Mouse (Mus musculus): Measurements from ENCODE around the gene Actr1a. TPM values are rescaled to one million over a fixed set of nuclear protein-coding genes. Genes with fewer than 3 reads are reported as not detected.
A peak's percentile ranks its signal among the peaks of the same experiment; 100 is the strongest.

The Actr1a gene
- total and polyA plus RNA-seq, 2 experiments from 2014 or later: 295 to 321 TPM

DNA sequence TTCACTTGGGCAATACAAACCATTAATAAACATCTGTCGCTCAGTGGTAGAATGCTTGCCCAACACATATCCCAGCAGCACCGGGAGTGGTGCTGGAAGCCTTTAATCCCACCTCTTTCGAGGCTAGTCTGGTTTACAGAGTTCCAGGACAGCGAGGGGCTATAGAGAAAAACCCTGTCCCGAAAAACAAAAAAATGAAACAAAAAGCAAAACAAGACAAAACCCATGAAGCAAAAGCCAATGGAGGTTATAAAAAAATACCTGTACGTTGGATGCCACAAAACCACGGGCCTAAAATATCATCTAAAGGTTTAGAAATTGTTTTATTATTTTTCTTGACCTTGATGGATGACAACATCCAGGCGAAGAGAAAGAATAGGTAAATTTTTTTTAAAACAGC lies 561 bp upstream of the Actr1a start:
- no peak for TF ChIP-seq CTCF (IDR thresholded peaks at IDR 0.05; ENCODE audit: low read depth)
- Histone ChIP-seq H3K27me3 (ENCODE audit: insufficient read depth, low read length) (no peaks in the 10 kb centered on the region), H3K9me3 (ENCODE audit: low read length) (no peaks in the 10 kb centered on the region), H3K4me3 (ENCODE audit: low read length) (peak overlapping the region; percentile 74), H3K27ac (peak overlapping the region; percentile 92; the same call in 1 of the 2 replicates), H3K4me1 (ENCODE audit: insufficient read depth, low read length) (peaks cover 35% of the 10 kb centered on the region), H3K4me2 (ENCODE audit: low read depth, low read length) (peak overlapping the region; percentile 96), H3K9ac (replicated peaks; ENCODE audit: low read length) (no peak overlapping the region), H3K36me3 (ENCODE audit: insufficient read depth, low read length) (no peaks in the 10 kb centered on the region)
- 14% methylated on average over 8 of the region's 8 CpGs for WGBS
- DNase-seq (ENCODE audit: low spot score) (no peak), ATAC-seq (no peak)

DNA sequence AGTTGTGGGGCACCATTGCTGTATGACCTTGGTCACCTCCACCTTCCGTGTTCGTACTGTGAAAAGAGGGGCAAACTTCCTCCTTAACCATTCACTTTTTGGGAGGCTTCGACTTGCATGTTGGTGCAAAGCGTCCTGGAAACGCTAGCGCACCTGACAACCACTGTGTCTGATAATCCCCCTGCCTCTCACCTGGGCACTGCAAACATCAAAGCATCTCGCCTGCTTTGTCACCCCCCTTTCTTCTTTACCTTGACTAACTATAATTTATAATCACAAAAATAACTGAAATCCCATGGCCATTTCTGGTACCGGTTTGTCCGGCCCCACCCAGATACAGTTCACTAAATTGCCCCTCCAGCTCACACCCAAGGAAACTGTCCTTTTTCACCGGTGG lies 838 bp downstream of the Actr1a start:
- DNase-seq (ENCODE audit: low spot score): no peak
- no peak for TF ChIP-seq CTCF (IDR thresholded peaks at IDR 0.05; ENCODE audit: low read depth)
- H3K27me3 ChIP-seq (ENCODE audit: insufficient read depth, low read length): no peaks in the 10 kb centered on the region
- H3K27ac ChIP-seq: no peak overlapping the region
- H3K9me3 ChIP-seq (ENCODE audit: low read length): no peaks in the 10 kb centered on the region
- peak overlapping the region; percentile 74 for H3K4me3 ChIP-seq (ENCODE audit: low read length)
- no peaks in the 10 kb centered on the region for H3K36me3 ChIP-seq (ENCODE audit: insufficient read depth, low read length)
- peak overlapping the region; percentile 96 for H3K4me2 ChIP-seq (ENCODE audit: low read depth, low read length)
- peaks cover 35% of the 10 kb centered on the region for H3K4me1 ChIP-seq (ENCODE audit: insufficient read depth, low read length)
- H3K9ac ChIP-seq (replicated peaks; ENCODE audit: low read length): peak overlapping the region; percentile 75
- no peak for ATAC-seq
- WGBS: 4% methylated on average over 10 of the region's 10 CpGs

DNA sequence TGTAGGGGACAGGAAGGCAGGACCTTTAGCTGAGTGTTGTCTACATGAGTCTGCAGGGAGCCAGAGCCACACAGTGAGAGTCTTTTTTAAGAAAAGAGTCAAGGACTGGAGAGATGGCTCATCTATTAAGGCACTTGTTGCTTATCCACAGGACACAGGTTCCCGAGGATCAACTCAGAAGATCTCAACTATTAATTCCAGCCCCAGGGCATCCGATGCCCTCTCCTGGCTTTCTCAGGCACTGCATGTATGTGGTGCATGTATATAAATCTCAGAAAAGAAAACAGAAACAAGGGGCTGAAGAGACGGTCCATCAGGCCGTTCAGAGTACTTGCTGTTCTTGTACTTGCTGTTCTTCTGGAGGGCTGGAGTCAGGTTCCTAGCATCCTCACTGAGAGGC lies 3.5 kb downstream of the Actr1a start:
- Histone ChIP-seq H3K9me3 (ENCODE audit: low read length) (no peaks in the 10 kb centered on the region), H3K27me3 (ENCODE audit: insufficient read depth, low read length) (no peaks in the 10 kb centered on the region), H3K36me3 (ENCODE audit: insufficient read depth, low read length) (peaks cover 6% of the 10 kb centered on the region; the same call in 1 of the 2 replicates), H3K9ac (replicated peaks; ENCODE audit: low read length) (no peak overlapping the region), H3K4me3 (ENCODE audit: low read length) (no peak overlapping the region), H3K4me1 (ENCODE audit: insufficient read depth, low read length) (peaks cover 17% of the 10 kb centered on the region), H3K27ac (no peak overlapping the region), H3K4me2 (ENCODE audit: low read depth, low read length) (no peak overlapping the region)
- peak; percentile 67 for TF ChIP-seq CTCF (IDR thresholded peaks at IDR 0.05; ENCODE audit: low read depth)
- WGBS: 33% methylated on average over 4 of the region's 4 CpGs
- DNase-seq (ENCODE audit: low spot score) (peak; percentile 56), ATAC-seq (no peak)

DNA sequence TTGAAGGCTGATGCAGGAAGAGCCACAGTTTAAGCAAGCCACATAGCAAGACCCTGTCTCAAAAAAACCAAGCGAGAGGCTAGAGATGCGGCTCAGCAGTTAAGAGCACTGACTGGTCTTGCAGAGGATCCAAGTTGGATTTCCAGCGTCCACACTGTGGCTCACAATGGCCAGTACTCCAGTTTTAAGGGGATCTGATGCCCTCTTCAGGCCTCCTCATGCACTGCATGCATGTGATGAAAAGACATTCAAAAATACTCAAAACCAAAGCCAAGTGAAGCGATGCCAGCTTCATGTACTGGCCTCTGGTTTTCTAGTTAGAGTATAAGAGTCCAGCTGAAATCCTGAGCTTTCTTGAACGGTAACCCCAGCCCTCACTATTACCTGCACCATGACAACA lies 5.7 kb downstream of the Actr1a start:
- Histone ChIP-seq H3K4me3 (ENCODE audit: low read length) (no peak overlapping the region), H3K4me1 (ENCODE audit: insufficient read depth, low read length) (peaks cover 13% of the 10 kb centered on the region), H3K9ac (replicated peaks; ENCODE audit: low read length) (no peak overlapping the region), H3K27me3 (ENCODE audit: insufficient read depth, low read length) (no peaks in the 10 kb centered on the region), H3K36me3 (ENCODE audit: insufficient read depth, low read length) (peaks cover 17% of the 10 kb centered on the region), H3K9me3 (ENCODE audit: low read length) (no peaks in the 10 kb centered on the region), H3K4me2 (ENCODE audit: low read depth, low read length) (no peak overlapping the region), H3K27ac (no peak overlapping the region)
- TF ChIP-seq CTCF (IDR thresholded peaks at IDR 0.05; ENCODE audit: low read depth): peak; percentile 48
- DNase-seq (ENCODE audit: low spot score) (no peak), ATAC-seq (no peak)
- 82% methylated on average over 5 of the region's 5 CpGs for WGBS

DNA sequence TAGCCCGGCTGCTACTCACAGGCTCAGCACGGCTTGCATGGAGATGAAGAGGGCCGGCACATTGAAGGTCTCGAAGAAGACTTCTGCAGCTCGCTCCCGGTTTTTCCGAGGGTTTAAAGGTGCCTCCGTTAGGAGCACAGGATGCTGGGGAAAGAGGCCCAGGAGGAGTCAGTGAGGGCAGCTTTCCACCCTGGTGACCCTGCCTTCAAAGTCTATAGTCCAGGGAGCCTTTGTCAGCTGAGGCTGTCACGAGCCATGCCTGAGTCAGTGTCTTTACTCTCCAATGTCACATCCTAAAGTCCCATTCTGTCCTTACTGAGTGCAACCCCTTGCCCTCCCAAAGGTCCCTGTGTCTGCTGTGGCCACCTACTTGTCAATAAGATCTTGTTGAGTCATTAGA lies 13.3 kb downstream of the Actr1a start:
- H3K4me3 ChIP-seq (ENCODE audit: low read length): no peak overlapping the region
- 90% methylated on average over 9 of the region's 9 CpGs for WGBS
- no peak overlapping the region for H3K4me2 ChIP-seq (ENCODE audit: low read depth, low read length)
- no peak for TF ChIP-seq CTCF (IDR thresholded peaks at IDR 0.05; ENCODE audit: low read depth)
- no peaks in the 10 kb centered on the region for H3K4me1 ChIP-seq (ENCODE audit: insufficient read depth, low read length)
- no peak for ATAC-seq
- no peaks in the 10 kb centered on the region for H3K27me3 ChIP-seq (ENCODE audit: insufficient read depth, low read length)
- H3K27ac ChIP-seq: no peak overlapping the region
- DNase-seq (ENCODE audit: low spot score): no peak
- H3K9ac ChIP-seq (replicated peaks; ENCODE audit: low read length): no peak overlapping the region
- no peaks in the 10 kb centered on the region for H3K9me3 ChIP-seq (ENCODE audit: low read length)
- peaks cover 83% of the 10 kb centered on the region for H3K36me3 ChIP-seq (ENCODE audit: insufficient read depth, low read length)

DNA sequence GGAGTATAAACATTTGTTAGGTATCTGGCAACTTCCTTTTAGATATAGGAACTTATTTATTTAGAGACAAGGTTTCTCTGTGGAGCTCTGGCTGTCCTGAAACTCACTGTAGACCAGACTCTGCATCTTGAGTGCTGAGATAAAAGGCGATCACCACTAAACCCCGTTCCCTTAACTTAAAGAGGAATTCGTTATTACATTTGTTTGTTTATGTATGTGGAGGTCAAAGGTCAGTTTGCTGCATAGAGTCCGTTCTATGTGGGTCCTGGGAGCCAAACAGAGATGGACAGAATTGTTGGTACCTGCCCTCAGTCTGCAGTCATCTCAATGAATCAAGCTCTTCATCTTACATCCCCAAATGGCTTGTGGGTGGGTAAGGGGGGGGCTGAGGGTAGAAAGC lies 19.7 kb downstream of the Actr1a start:
- 64% methylated on average over 4 of the region's 4 CpGs for WGBS

DNA sequence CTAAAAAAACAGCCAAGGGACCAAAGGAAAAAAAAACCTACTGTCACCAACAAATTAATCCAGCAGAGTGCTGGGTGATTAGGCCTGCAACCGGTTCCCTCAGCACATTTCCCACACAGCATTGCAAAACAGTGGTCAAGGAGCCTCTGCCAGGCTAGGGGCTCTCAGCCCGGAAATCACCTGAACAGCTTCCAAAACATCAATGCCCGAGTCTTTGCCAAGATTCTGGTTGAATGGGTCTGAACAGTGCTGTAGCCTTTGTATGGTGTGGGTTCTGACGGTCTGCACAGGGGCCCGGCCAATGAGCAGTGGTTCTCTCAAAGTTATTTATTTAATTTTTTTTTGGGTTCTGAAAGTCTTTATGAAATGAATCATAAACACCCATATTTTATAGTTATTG lies 20.1 kb downstream of the Actr1a start:
- 30% methylated on average over 5 of the region's 5 CpGs for WGBS
- no peak for TF ChIP-seq CTCF (IDR thresholded peaks at IDR 0.05; ENCODE audit: low read depth)
- no peaks in the 10 kb centered on the region for H3K27me3 ChIP-seq (ENCODE audit: insufficient read depth, low read length)
- H3K9ac ChIP-seq (replicated peaks; ENCODE audit: low read length): no peak overlapping the region
- 0 out of 2 replicates have a peak overlapping the region, but pooled peaks have one; percentile 58 for H3K27ac ChIP-seq
- no peaks in the 10 kb centered on the region for H3K4me1 ChIP-seq (ENCODE audit: insufficient read depth, low read length)
- DNase-seq (ENCODE audit: low spot score): peak; percentile 71
- no peaks in the 10 kb centered on the region for H3K9me3 ChIP-seq (ENCODE audit: low read length)
- no peak overlapping the region for H3K4me3 ChIP-seq (ENCODE audit: low read length)
- ATAC-seq: peak; percentile 55; the same call in 1 of the 2 replicates
- H3K4me2 ChIP-seq (ENCODE audit: low read depth, low read length): no peak overlapping the region
- peaks cover 39% of the 10 kb centered on the region for H3K36me3 ChIP-seq (ENCODE audit: insufficient read depth, low read length)

More for the DNA sequence above, 19.7 kb downstream of the Actr1a start:
- no peaks in the 10 kb centered on the region for H3K27me3 ChIP-seq (ENCODE audit: insufficient read depth, low read length)
- H3K9me3 ChIP-seq (ENCODE audit: low read length): no peaks in the 10 kb centered on the region
- DNase-seq (ENCODE audit: low spot score) (no peak), ATAC-seq (no peak)
- no peak overlapping the region for H3K4me2 ChIP-seq (ENCODE audit: low read depth, low read length)
- H3K4me3 ChIP-seq (ENCODE audit: low read length): no peak overlapping the region
- H3K36me3 ChIP-seq (ENCODE audit: insufficient read depth, low read length): peaks cover 43% of the 10 kb centered on the region
- H3K9ac ChIP-seq (replicated peaks; ENCODE audit: low read length): no peak overlapping the region
- peak overlapping the region; percentile 36 for H3K27ac ChIP-seq
- TF ChIP-seq CTCF (IDR thresholded peaks at IDR 0.05; ENCODE audit: low read depth): no peak
- H3K4me1 ChIP-seq (ENCODE audit: insufficient read depth, low read length): no peaks in the 10 kb centered on the region

Data from hindbrain, postnatal 0 days (tissue).